Mouse (Mus musculus) intestine, embryonic 14.5 days (tissue): Measurements from ENCODE around the gene Mthfr. TPM values are rescaled to one million over a fixed set of nuclear protein-coding genes. Genes with fewer than 3 reads are reported as not detected.

Experiments used
- ATAC-seq: fragments of 200-750 bp; cut with Nextera tagmentation; replicated peaks from 2 replicates; pipeline ENCODE4 v1.8.0; 2017; ENCODE audit warnings: low read depth, moderate number of reproducible peaks, moderate TSS enrichment, moderate library complexity; ENCODE audit not compliant: low FRiP score, low TSS enrichment
- DNase-seq: peaks from one replicate; pipeline ENCODE4 v3.0.0-alpha.2; 2018; ENCODE audit warnings: low spot score
- H3K27ac ChIP-seq: fragments of 300-500 bp; sonication (generic); 2 replicates; pipeline ENCODE4 v1.5.1; 2014; ENCODE audit warnings: low read depth, mild to moderate bottlenecking, control low read depth
- H3K27me3 ChIP-seq: fragments of 300-500 bp; sonication (generic); replicated peaks from 2 replicates; pipeline ENCODE4 v1.6.1; 2014; ENCODE audit warnings: low read length, control low read depth; ENCODE audit not compliant: control insufficient read depth, insufficient read depth
- H3K36me3 ChIP-seq: fragments of 300-500 bp; sonication (generic); 2 replicates; pipeline ENCODE4 v1.6.1; 2014; ENCODE audit warnings: low read length, control low read depth; ENCODE audit not compliant: control insufficient read depth, insufficient read depth
- H3K4me1 ChIP-seq: fragments of 300-500 bp; sonication (generic); replicated peaks from 2 replicates; pipeline ENCODE4 v1.6.1; 2014; ENCODE audit warnings: low read length, control low read depth, mixed read lengths; ENCODE audit not compliant: control insufficient read depth, insufficient read depth
- H3K4me2 ChIP-seq: fragments of 300-500 bp; sonication (generic); 2 replicates; pipeline ENCODE4 v1.6.1; 2014; ENCODE audit warnings: low read length
- H3K4me3 ChIP-seq: fragments of 300-500 bp; sonication (generic); 2 replicates; pipeline ENCODE4 v1.5.1; 2014; ENCODE audit warnings: low read depth, low read length, control low read depth, mixed read lengths
- H3K9ac ChIP-seq: fragments of 300-500 bp; sonication (generic); 2 replicates; pipeline ENCODE4 v1.6.1; 2014; ENCODE audit warnings: mild to moderate bottlenecking, low read length
- H3K9me3 ChIP-seq: fragments of 300-500 bp; sonication (generic); 2 replicates; pipeline ENCODE4 v1.6.1; 2016; ENCODE audit warnings: low read length, control low read depth; ENCODE audit not compliant: control insufficient read depth
- WGBS: fragments of 180-500 bp; shearing (Covaris S2); extraction: QIAGEN DNeasy Blood & Tissue Kit; methylation state at CpG from one replicate; pipeline ENCODE4 v1.1.7; 2014; 5-methylcytosine and 5-hydroxymethylcytosine counted together
- polyA plus RNA-seq: library from polyadenylated mRNA; unstranded; fragments of >200 nt; fragmentation: Nextera tagmentation; extraction: Ambion mirVana; gene quantifications from 2 replicates; pipeline ENCODE4 v1.2.1, GENCODE M21; 2014

Mthfr gene
- polyA plus RNA-seq, 1 experiment from 2014 or later = 18.4 TPM

- H3K4me1 ChIP-seq = peaks cover 21% of the 10 kb centered on the region
- no peaks in the 10 kb centered on the region for H3K27me3 ChIP-seq
- H3K4me2 ChIP-seq = no peak overlapping the region
- H3K36me3 ChIP-seq = 0 out of 2 replicates have a peak, but pooled peaks cover 3% of the 10 kb centered on the region
- no peaks in the 10 kb centered on the region for H3K9me3 ChIP-seq
- no peak overlapping the region for H3K4me3 ChIP-seq
- H3K27ac ChIP-seq = no peak overlapping the region
- WGBS = 69% methylated on average over 3 of the region's 3 CpGs
- no peak for DNase-seq
- ATAC-seq = no peak
- H3K9ac ChIP-seq = no peak overlapping the region
Measured at GRCm38 (mm10) chr4:148085907-148086305, 47.0 kb downstream of the Mthfr start.

DNA sequence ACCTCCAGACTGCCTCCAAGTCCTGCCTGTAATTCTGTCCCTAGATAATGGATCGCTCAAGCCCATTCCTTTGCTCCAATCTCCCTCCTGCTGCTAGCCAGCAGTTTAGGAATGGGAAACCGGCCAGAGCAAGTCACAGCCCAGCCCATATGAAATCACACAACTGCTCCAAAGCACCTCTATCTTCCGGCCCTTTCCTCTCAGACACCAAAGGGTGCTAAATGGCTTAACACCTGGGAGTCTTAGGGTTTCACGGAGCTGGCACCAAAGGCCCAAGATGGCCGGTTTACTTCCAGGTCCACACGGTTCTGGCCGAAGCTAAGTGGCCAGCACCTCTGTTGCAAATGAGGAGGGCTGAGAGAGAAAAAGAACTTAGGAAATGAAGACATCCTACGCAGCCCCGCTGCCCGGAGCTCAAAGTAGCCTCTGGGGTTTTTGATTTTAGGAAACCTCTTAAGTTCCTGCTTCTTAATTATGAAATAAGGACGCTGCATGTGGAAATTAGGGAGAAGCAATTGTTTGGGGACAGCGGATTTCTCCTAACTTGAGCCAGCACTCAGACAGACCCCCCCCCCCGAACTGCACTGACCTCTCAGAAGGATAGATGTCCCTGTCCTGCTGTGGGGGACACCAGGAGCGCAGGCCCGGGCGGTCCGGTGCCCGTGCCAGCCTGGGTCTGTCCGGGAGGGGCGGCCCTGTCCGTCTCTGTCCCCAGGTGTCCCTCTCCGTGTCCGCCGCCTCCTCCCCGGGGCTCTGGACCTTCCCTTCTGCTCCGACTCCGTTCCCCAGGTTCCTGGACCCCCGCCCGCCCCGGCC, 48.4 kb downstream of the Mthfr start:
- H3K9ac ChIP-seq = peak overlapping the region; percentile 71
- no peaks in the 10 kb centered on the region for H3K36me3 ChIP-seq
- ATAC-seq (peak; percentile 62), DNase-seq (no peak)
- H3K4me2 ChIP-seq = peak overlapping the region; percentile 81
- peaks cover 21% of the 10 kb centered on the region for H3K4me1 ChIP-seq
- peak overlapping the region; percentile 81 for H3K4me3 ChIP-seq
- H3K27me3 ChIP-seq = no peaks in the 10 kb centered on the region
- H3K27ac ChIP-seq = 0 out of 2 replicates have a peak overlapping the region, but pooled peaks have one; percentile 43
- H3K9me3 ChIP-seq = no peaks in the 10 kb centered on the region
- 5% methylated on average over 22 of the region's 30 CpGs for WGBS

DNA sequence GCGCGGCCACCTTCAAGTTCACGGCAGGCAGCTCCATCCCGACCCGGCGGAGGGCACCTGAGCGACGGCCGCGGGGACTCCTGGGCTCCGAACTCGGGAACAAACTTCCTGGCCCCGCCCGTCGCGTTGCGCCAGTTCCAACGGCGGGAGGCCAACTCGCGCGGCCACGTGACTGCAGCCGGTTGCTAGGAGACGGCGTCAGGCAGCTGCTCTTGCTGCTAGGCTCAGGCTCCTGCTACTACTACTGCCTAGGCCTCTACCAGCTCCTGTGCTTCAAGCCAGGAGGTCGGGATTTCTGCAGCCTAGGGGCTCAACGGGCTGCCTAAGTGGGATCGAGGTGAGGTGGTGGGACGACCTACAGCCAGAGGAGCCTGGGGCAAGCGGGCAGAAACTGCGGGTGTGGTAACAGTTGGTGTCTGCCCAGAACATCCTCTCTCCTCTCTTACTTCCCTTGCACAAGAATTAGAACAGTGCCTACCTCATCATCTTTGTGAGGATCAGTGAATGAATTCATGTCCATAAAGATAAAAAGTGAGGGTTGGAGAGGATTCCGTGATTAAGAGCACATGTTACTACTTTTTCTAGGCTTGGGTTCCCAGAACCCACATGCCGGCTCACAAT, 49.1 kb downstream of the Mthfr start, which contains the start of gene Agtrap:
Agtrap (minus strand) TSS at position 125 of the 621 bp plus-strand sequence.
- H3K27ac ChIP-seq = 0 out of 2 replicates have a peak within 1 kb of the TSS, but pooled peaks have one; percentile 43
- peak within 1 kb of the TSS; percentile 81 for H3K4me3 ChIP-seq
- peak within 1 kb of the TSS; percentile 81 for H3K4me2 ChIP-seq
- ATAC-seq (peak; percentile 93), DNase-seq (peak; percentile 92)
- WGBS = 7% methylated on average over 34 of the region's 34 CpGs
- no peaks in the 10 kb centered on the region for H3K27me3 ChIP-seq
- H3K36me3 ChIP-seq = no peaks in the 10 kb centered on the region
- peak within 1 kb of the TSS; percentile 71 for H3K9ac ChIP-seq
- H3K9me3 ChIP-seq = no peaks in the 10 kb centered on the region
- H3K4me1 ChIP-seq = peaks cover 21% of the 10 kb centered on the region

- Histone ChIP-seq H3K9me3 (no peaks in the 10 kb centered on the region), H3K9ac (no peak overlapping the region), H3K4me3 (no peak overlapping the region), H3K27ac (no peak overlapping the region), H3K36me3 (no peaks in the 10 kb centered on the region), H3K27me3 (no peaks in the 10 kb centered on the region), H3K4me2 (no peak overlapping the region), H3K4me1 (peaks cover 17% of the 10 kb centered on the region)
- 71% methylated on average over 4 of the region's 4 CpGs for WGBS
- ATAC-seq = no peak
- no peak for DNase-seq
Measured at GRCm38 (mm10) chr4:148089166-148089565, 50.3 kb downstream of the Mthfr start.

DNA sequence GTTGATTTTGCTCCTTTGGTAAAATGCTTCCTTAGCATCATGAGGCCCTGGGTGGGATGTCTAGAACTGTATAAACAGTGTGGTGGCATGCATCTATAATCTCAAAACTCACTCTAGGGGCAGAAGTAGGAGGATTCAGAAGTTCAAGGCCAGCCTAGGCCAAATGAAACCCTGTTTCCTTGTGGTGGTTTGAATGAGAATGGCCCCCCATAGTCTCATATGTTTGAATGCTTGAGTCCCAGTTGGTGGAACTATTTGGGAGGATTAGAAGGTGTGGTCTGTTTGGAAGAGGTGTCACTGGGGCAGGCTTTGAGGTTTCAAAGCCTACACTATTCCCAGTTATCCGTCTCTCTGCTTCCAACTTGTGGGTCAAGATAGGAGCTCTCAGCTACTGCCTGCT, 52.3 kb downstream of the Mthfr start:
- Histone ChIP-seq H3K4me1 (peaks cover 7% of the 10 kb centered on the region; the same call in 1 of the 2 replicates), H3K9ac (no peak overlapping the region), H3K4me2 (no peak overlapping the region), H3K4me3 (no peak overlapping the region), H3K27ac (no peak overlapping the region), H3K36me3 (no peaks in the 10 kb centered on the region), H3K9me3 (no peaks in the 10 kb centered on the region), H3K27me3 (no peaks in the 10 kb centered on the region)
- no peak for ATAC-seq
- no peak for DNase-seq
- 92% methylated on average over 1 of the region's 1 CpGs for WGBS

- no peaks in the 10 kb centered on the region for H3K4me1 ChIP-seq
- H3K36me3 ChIP-seq = no peaks in the 10 kb centered on the region
- no peak overlapping the region for H3K9ac ChIP-seq
- 83% methylated on average over 11 of the region's 11 CpGs for WGBS
- H3K27me3 ChIP-seq = no peaks in the 10 kb centered on the region
- no peak overlapping the region for H3K4me3 ChIP-seq
- DNase-seq (no peak), ATAC-seq (no peak)
- no peak overlapping the region for H3K4me2 ChIP-seq
- no peak overlapping the region for H3K27ac ChIP-seq
- H3K9me3 ChIP-seq = no peaks in the 10 kb centered on the region
Measured at GRCm38 (mm10) chr4:148092551-148093271, 53.8 kb downstream of the Mthfr start.

GRCm38 (mm10) chr4:148094161-148094560, 55.3 kb downstream of the Mthfr start:
- no peak for DNase-seq
- no peak for ATAC-seq
- H3K4me1 ChIP-seq = no peaks in the 10 kb centered on the region
- H3K27ac ChIP-seq = no peak overlapping the region
- no peaks in the 10 kb centered on the region for H3K9me3 ChIP-seq
- H3K36me3 ChIP-seq = no peaks in the 10 kb centered on the region
- 87% methylated on average over 5 of the region's 5 CpGs for WGBS
- H3K4me2 ChIP-seq = no peak overlapping the region
- no peak overlapping the region for H3K9ac ChIP-seq
- no peak overlapping the region for H3K4me3 ChIP-seq
- H3K27me3 ChIP-seq = no peaks in the 10 kb centered on the region

GRCm38 (mm10) chr4:148095081-148095480, 56.2 kb downstream of the Mthfr start:
- Histone ChIP-seq H3K9me3 (no peaks in the 10 kb centered on the region), H3K27ac (no peak overlapping the region), H3K9ac (no peak overlapping the region), H3K27me3 (no peaks in the 10 kb centered on the region), H3K4me2 (no peak overlapping the region), H3K4me1 (no peaks in the 10 kb centered on the region), H3K4me3 (no peak overlapping the region), H3K36me3 (no peaks in the 10 kb centered on the region)
- WGBS = 80% methylated on average over 4 of the region's 4 CpGs
- ATAC-seq (no peak), DNase-seq (no peak)
